Mouse (Mus musculus) cerebellum, adult (tissue): Measurements from ENCODE around the gene Mrpl22.

Experiments used
- ATAC-seq: cut with Nextera tagmentation; 2 replicates; pipeline ENCODE4 v1.9.2; 2017; ENCODE audit warnings: mild to moderate bottlenecking, moderate library complexity, mixed read lengths; ENCODE audit not compliant: insufficient number of reproducible peaks, low FRiP score, low TSS enrichment

Mrpl22 gene

GRCm38 (mm10) chr11:58171459-58172091, at the start of gene Mrpl22:
Gene Mrpl22, plus strand, starts transcription at chr11:58171661.
- ATAC-seq: peak; percentile 64; the same call in 1 of the 2 replicates

GRCm38 (mm10) chr11:58123711-58124110, 47.8 kb upstream of the Mrpl22 start:
- ATAC-seq: 0 out of 2 replicates have a peak, but pooled peaks have one; percentile 50

- ATAC-seq: no peak
These were observed 46.4 kb upstream of the Mrpl22 start for GRCm38 (mm10) chr11:58125021-58125420.

GRCm38 (mm10) chr11:58126397-58127160, 44.9 kb upstream of the Mrpl22 start:
- peak; percentile 46; the same call in 1 of the 2 replicates for ATAC-seq

- ATAC-seq: no peak
These were observed 43.9 kb upstream of the Mrpl22 start for GRCm38 (mm10) chr11:58127544-58127943.

GRCm38 (mm10) chr11:58129302-58129843, 42.1 kb upstream of the Mrpl22 start:
- ATAC-seq: no peak

- ATAC-seq: no peak
These were observed 39.4 kb upstream of the Mrpl22 start for GRCm38 (mm10) chr11:58132026-58132425.

GRCm38 (mm10) chr11:58134869-58135268, 36.6 kb upstream of the Mrpl22 start:
- ATAC-seq: no peak

- ATAC-seq: no peak
These were observed 36.2 kb upstream of the Mrpl22 start for GRCm38 (mm10) chr11:58135296-58135695.

- ATAC-seq: no peak
These were observed 34.8 kb upstream of the Mrpl22 start for GRCm38 (mm10) chr11:58136677-58137076.

GRCm38 (mm10) chr11:58138821-58139220, 32.6 kb upstream of the Mrpl22 start:
- ATAC-seq: no peak

GRCm38 (mm10) chr11:58139466-58139865, 32.0 kb upstream of the Mrpl22 start:
- no peak for ATAC-seq

GRCm38 (mm10) chr11:58143704-58144426, 27.6 kb upstream of the Mrpl22 start:
- no peak for ATAC-seq

- no peak for ATAC-seq
These were observed 25.2 kb upstream of the Mrpl22 start for GRCm38 (mm10) chr11:58146241-58146640.

GRCm38 (mm10) chr11:58155458-58155857, 16.0 kb upstream of the Mrpl22 start:
- no peak for ATAC-seq

- ATAC-seq: no peak
These were observed 14.6 kb upstream of the Mrpl22 start for GRCm38 (mm10) chr11:58156871-58157270.

- ATAC-seq: no peak
These were observed 6.4 kb upstream of the Mrpl22 start for GRCm38 (mm10) chr11:58165072-58165471.

GRCm38 (mm10) chr11:58167822-58168166, 3.7 kb upstream of the Mrpl22 start:
- no peak for ATAC-seq

- peak; percentile 72; the same call in 1 of the 2 replicates for ATAC-seq
These were observed 3.1 kb upstream of the Mrpl22 start, which contains the start of gene Gemin5 for GRCm38 (mm10) chr11:58168167-58168915. Gene Gemin5, minus strand, starts transcription at chr11:58168539.

- ATAC-seq: no peak
These were observed 1.8 kb upstream of the Mrpl22 start for GRCm38 (mm10) chr11:58169666-58170065.
